30 mouse cellular contexts compared by ENCODE assay signal in genomic region chr11:44768346-44768745, GRCm38 (mm10).
A peak's percentile ranks its signal among the peaks of the same experiment; 100 is the strongest.
DNase-seq lines count a peak whose midpoint lies in the region; ATAC-seq and TF ChIP-seq lines count a peak whose summit lies in the region.
"Had no signal": no experiment of that assay in that cellular context is flagged by ENCODE, and none has a peak within 500 bp of the region (broad histone marks: within the 10 kb centered on the region; RNA-seq: fewer than 3 reads in every experiment).

No protein-coding gene starts in this region.

- POLR2A ChIA-PET in Patski (lab: Charles Lee) = no interaction called here

- ATAC-seq in midbrain, embryonic 13.5 days = no peak
- ATAC-seq in midbrain, embryonic 11.5 days (ENCODE audit: low FRiP score) = no peak
- no peak for ATAC-seq in Patski
- ATAC-seq: forebrain, embryonic 16.5 days; intestine, embryonic 16.5 days had no signal

- no peak overlapping the region for H3K4me3 ChIP-seq in midbrain, embryonic 13.5 days (replicated peaks)
- no peak overlapping the region for H3K4me3 ChIP-seq in midbrain, embryonic 11.5 days (ENCODE audit: low read depth, low read length)
- no peak overlapping the region for H3K4me3 ChIP-seq in brown adipose tissue, adult 24 weeks (ENCODE audit: insufficient read depth, low read depth, low read length)
- H3K4me3 ChIP-seq: embryonic facial prominence, embryonic 13.5 days; forebrain, embryonic 10.5 days; gastrocnemius, adult 2 months; heart, adult 2 months; heart, embryonic 13.5 days; limb, embryonic 15.5 days; neural tube, embryonic 12.5 days had no signal

- TF ChIP-seq CTCF in Patski (IDR thresholded peaks at IDR 0.05) = no peak

- peak overlapping the region; percentile 0; the same call in 1 of the 2 replicates for H3K27ac ChIP-seq in midbrain, embryonic 13.5 days
- no peak overlapping the region for H3K27ac ChIP-seq in midbrain, embryonic 11.5 days (ENCODE audit: low read depth, low read length)
- peak overlapping the region; percentile 83 for H3K27ac ChIP-seq in brown adipose tissue, adult 24 weeks (replicated peaks; ENCODE audit: low read depth, low read length)
- H3K27ac ChIP-seq: embryonic facial prominence, embryonic 13.5 days; forebrain, embryonic 10.5 days; gastrocnemius, adult 2 months; heart, adult 2 months; heart, embryonic 13.5 days; kidney, postnatal 0 days; limb, embryonic 15.5 days; liver, embryonic 14.5 days; macrophage; neural tube, embryonic 12.5 days had no signal

- WGBS in midbrain, embryonic 13.5 days = 87% methylated on average over 5 of the region's 5 CpGs
- WGBS in midbrain, embryonic 11.5 days = 83% methylated on average over 5 of the region's 5 CpGs

- H3K9me3 ChIP-seq in midbrain, embryonic 13.5 days = no peaks in the 10 kb centered on the region
- H3K9me3 ChIP-seq in midbrain, embryonic 11.5 days (ENCODE audit: control insufficient read depth, low read length) = no peaks in the 10 kb centered on the region
- H3K9me3 ChIP-seq: embryonic facial prominence, embryonic 13.5 days; forebrain, embryonic 10.5 days; heart, embryonic 13.5 days; limb, embryonic 15.5 days; neural tube, embryonic 12.5 days had no signal

- H3K27me3 ChIP-seq in midbrain, embryonic 13.5 days = no peaks in the 10 kb centered on the region
- H3K27me3 ChIP-seq in midbrain, embryonic 11.5 days (ENCODE audit: control insufficient read depth, insufficient read depth, low read length) = no peaks in the 10 kb centered on the region
- no peaks in the 10 kb centered on the region for H3K27me3 ChIP-seq in Patski
- H3K27me3 ChIP-seq: heart, embryonic 13.5 days; limb, embryonic 15.5 days; neural tube, embryonic 12.5 days had no signal

- DNase-seq in adrenal gland, adult 8-10 months = peak; percentile 21
- no peak for DNase-seq in adrenal gland, postnatal 25 days
- DNase-seq in midbrain, embryonic 11.5 days (ENCODE audit: low spot score, missing footprints) = no peak
- peak; percentile 19 for DNase-seq in Patski (ENCODE audit: low read depth, low spot score)
- no peak for DNase-seq in kidney, postnatal 10 days
- DNase-seq in cerebellum, adult 9-10 months = no peak
- DNase-seq: cerebellum, adult 11 months; cerebellum, adult 9-11 months; gastrocnemius, adult 2 months; gastrocnemius, postnatal 36 days; heart, adult 2 months; heart, postnatal 10 days; kidney, adult 8-10 months; layer of hippocampus, postnatal 36 days; left cerebral cortex, postnatal 4 days; lung, adult 2 months; lung, postnatal 10 days; thymus, postnatal 14 days had no signal

- in situ Hi-C loops in Patski (cut with MboI; ENCODE audit: low pct_unique_long_range_greater_than_20kb) = no loop called here

- no peak overlapping the region for H3K9ac ChIP-seq in midbrain, embryonic 13.5 days (replicated peaks)
- H3K9ac ChIP-seq in midbrain, embryonic 11.5 days (ENCODE audit: low read length) = no peak overlapping the region
- H3K9ac ChIP-seq: embryonic facial prominence, embryonic 13.5 days; heart, embryonic 13.5 days; limb, embryonic 15.5 days; liver, embryonic 14.5 days; neural tube, embryonic 12.5 days had no signal

- H3K4me1 ChIP-seq in midbrain, embryonic 13.5 days (replicated peaks) = peaks cover 34% of the 10 kb centered on the region
- 0 out of 2 replicates have a peak, but pooled peaks cover 2% of the 10 kb centered on the region for H3K4me1 ChIP-seq in midbrain, embryonic 11.5 days (ENCODE audit: control insufficient read depth, insufficient read depth, low read length)
- peaks cover 28% of the 10 kb centered on the region for H3K4me1 ChIP-seq in brown adipose tissue, adult 24 weeks (ENCODE audit: control insufficient read depth, insufficient read depth, insufficient read length, low read length)

- CTCF ChIA-PET in Patski (lab: Charles Lee) = no interaction called here

- no peaks in the 10 kb centered on the region for H3K36me3 ChIP-seq in midbrain, embryonic 13.5 days
- no peaks in the 10 kb centered on the region for H3K36me3 ChIP-seq in midbrain, embryonic 11.5 days (ENCODE audit: control insufficient read depth, insufficient read depth, low read length)
- H3K36me3 ChIP-seq: embryonic facial prominence, embryonic 13.5 days; forebrain, embryonic 10.5 days; heart, embryonic 13.5 days; limb, embryonic 15.5 days; neural tube, embryonic 12.5 days had no signal

- H3K4me2 ChIP-seq in midbrain, embryonic 13.5 days (replicated peaks) = no peak overlapping the region
- H3K4me2 ChIP-seq in midbrain, embryonic 11.5 days = no peak overlapping the region
- H3K4me2 ChIP-seq: embryonic facial prominence, embryonic 13.5 days; heart, embryonic 13.5 days; limb, embryonic 15.5 days; neural tube, embryonic 12.5 days had no signal

Comparison
In these comparisons a context has a peak if more than half of its experiments do, and no peak if none do; other contexts are left out.
1. DNase-seq: peak in adrenal gland, adult 8-10 months (single experiment) and Patski (single experiment); none in adrenal gland, postnatal 25 days (single experiment), midbrain, embryonic 11.5 days (single experiment), kidney, postnatal 10 days (single experiment) and cerebellum, adult 9-10 months (single experiment).